Mouse (Mus musculus) G1E (cell line): ENCODE results near the gene Specc1l. TPM values are rescaled to one million over a fixed set of nuclear protein-coding genes. Genes with fewer than 3 reads are reported as not detected.

Source experiments
- ATAC-seq: 2 replicates; pipeline ENCODE4 v1.8.0; 2016; ENCODE audit warnings: mild to moderate bottlenecking; ENCODE audit not compliant: insufficient number of reproducible peaks, poor library complexity, low FRiP score, severe bottlenecking; ENCODE audit errors: extremely low read depth
- DNase-seq: peaks from one replicate; pipeline ENCODE4 v3.0.0; 2012; ENCODE audit warnings: low spot score
- H3K27me3 ChIP-seq: 2 replicates; pipeline ENCODE4 v1.6.1; 2012; ENCODE audit warnings: mild to moderate bottlenecking, low read length, inconsistent platforms; ENCODE audit not compliant: insufficient read depth
- H3K36me3 ChIP-seq: replicated peaks from 2 replicates; pipeline ENCODE3; 2012; ENCODE audit warnings: mild to moderate bottlenecking, inconsistent platforms
- H3K4me1 ChIP-seq: 2 replicates; pipeline ENCODE4 v1.6.1; 2012; ENCODE audit warnings: low read depth, low read length, inconsistent platforms, mixed read lengths; ENCODE audit not compliant: insufficient read depth
- H3K4me3 ChIP-seq: 2 replicates; pipeline ENCODE4 v1.5.1; 2012; ENCODE audit warnings: low read depth, mild to moderate bottlenecking, inconsistent platforms, low read length, moderate library complexity, mixed read lengths
- H3K9me3 ChIP-seq: replicated peaks from 2 replicates; pipeline ENCODE4 v1.6.1; 2012; ENCODE audit warnings: inconsistent platforms
- CTCF ChIP-seq: IDR thresholded peaks from 2 replicates; pipeline ENCODE4 v1.5.1; 2012; ENCODE audit warnings: low read depth, low read length, inconsistent platforms, mixed read lengths
- GATA1 ChIP-seq: IDR thresholded peaks from 2 replicates; pipeline ENCODE4 v1.6.1; 2012; ENCODE audit warnings: borderline replicate concordance, low read length, inconsistent platforms, mixed read lengths
- GATA2 ChIP-seq: IDR thresholded peaks from 2 replicates; pipeline ENCODE4 v1.6.1; 2012; ENCODE audit warnings: low read depth, low read length, inconsistent platforms, borderline replicate concordance
- POLR2AphosphoS5 ChIP-seq: IDR thresholded peaks from 2 replicates; pipeline ENCODE4 v1.6.1; 2012; ENCODE audit warnings: low read depth, low read length, inconsistent platforms; ENCODE audit not compliant: insufficient replicate concordance
- TAL1 ChIP-seq: conservative IDR thresholded peaks from 2 replicates; pipeline ENCODE4 v1.6.1; 2012; ENCODE audit warnings: low read depth, low read length, inconsistent platforms, mixed read lengths
- polyA plus RNA-seq: library from polyadenylated mRNA; stranded (reverse); fragments of >175 nt; gene quantifications from 2 replicates; pipeline ENCODE4 v1.2.3, GENCODE M21; 2012
- total RNA-seq, 2 experiments: library from RNA; stranded (forward) in 1 of 2; stranded (reverse) in 1 of 2; fragments of 200-1000 nt in 1 of 2; fragments of >200 nt in 1 of 2; fragmentation: Nextera tagmentation in 1 of 2; gene quantifications; 2 replicates each; pipeline ENCODE4 v1.2.3; 2014 to 2017

Specc1l gene
- total and polyA plus RNA-seq, 3 experiments: 6.6 to 31.1 (median 24.2) TPM

- no peaks in the 10 kb centered on the region for H3K4me1 ChIP-seq
- H3K4me3 ChIP-seq: no peak overlapping the region
- ATAC-seq (no peak), DNase-seq (no peak)
- TF ChIP-seq POLR2AphosphoS5 (no peak), GATA2 (no peak), TAL1 (no peak), GATA1 (no peak), CTCF (no peak)
- H3K27me3 ChIP-seq: no peaks in the 10 kb centered on the region
- peaks cover 73% of the 10 kb centered on the region for H3K36me3 ChIP-seq
- H3K9me3 ChIP-seq: no peaks in the 10 kb centered on the region
These were observed 28.8 kb downstream of the Specc1l start for GRCm38 (mm10) chr10:75240583-75241250.

GRCm38 (mm10) chr10:75245806-75246205 is 33.9 kb downstream of the Specc1l start:
- H3K27me3 ChIP-seq: no peaks in the 10 kb centered on the region
- ATAC-seq (no peak), DNase-seq (no peak)
- H3K9me3 ChIP-seq: no peaks in the 10 kb centered on the region
- H3K4me3 ChIP-seq: no peak overlapping the region
- H3K36me3 ChIP-seq: peaks cover 88% of the 10 kb centered on the region
- TF ChIP-seq GATA2 (no peak), CTCF (no peak)
- H3K4me1 ChIP-seq: no peaks in the 10 kb centered on the region

GRCm38 (mm10) chr10:75246331-75246730 is 34.5 kb downstream of the Specc1l start:
- no peak for ATAC-seq
- no peak for TF ChIP-seq GATA2
- TF ChIP-seq TAL1: no peak
- TF ChIP-seq POLR2AphosphoS5: no peak
- no peak for TF ChIP-seq CTCF
- H3K36me3 ChIP-seq: peaks cover 86% of the 10 kb centered on the region

GRCm38 (mm10) chr10:75251011-75251410 is 39.1 kb downstream of the Specc1l start:
- no peak for DNase-seq
- H3K36me3 ChIP-seq: peaks cover 62% of the 10 kb centered on the region

More at GRCm38 (mm10) chr10:75246331-75246730, 34.5 kb downstream of the Specc1l start:
- Histone ChIP-seq H3K9me3 (no peaks in the 10 kb centered on the region), H3K27me3 (no peaks in the 10 kb centered on the region), H3K4me3 (no peak overlapping the region), H3K4me1 (no peaks in the 10 kb centered on the region)
- no peak for DNase-seq

GRCm38 (mm10) chr10:75252301-75253022 is 40.6 kb downstream of the Specc1l start:
- TF ChIP-seq TAL1 (no peak), POLR2AphosphoS5 (no peak), GATA1 (no peak), GATA2 (no peak), CTCF (no peak)
- Histone ChIP-seq H3K4me1 (no peaks in the 10 kb centered on the region), H3K36me3 (peaks cover 55% of the 10 kb centered on the region), H3K4me3 (no peak overlapping the region), H3K9me3 (no peaks in the 10 kb centered on the region), H3K27me3 (no peaks in the 10 kb centered on the region)
- DNase-seq (no peak), ATAC-seq (no peak)

More at GRCm38 (mm10) chr10:75251011-75251410, 39.1 kb downstream of the Specc1l start:
- no peak for TF ChIP-seq GATA2
- no peak for TF ChIP-seq TAL1
- TF ChIP-seq POLR2AphosphoS5: no peak
- TF ChIP-seq CTCF: no peak
- no peak for TF ChIP-seq GATA1
- ATAC-seq: no peak
- Histone ChIP-seq H3K9me3 (no peaks in the 10 kb centered on the region), H3K4me3 (no peak overlapping the region), H3K4me1 (no peaks in the 10 kb centered on the region), H3K27me3 (no peaks in the 10 kb centered on the region)

GRCm38 (mm10) chr10:75255091-75255490 is 43.2 kb downstream of the Specc1l start:
- TF ChIP-seq GATA2: no peak
- no peak for TF ChIP-seq CTCF
- TF ChIP-seq GATA1: no peak
- no peak for TF ChIP-seq POLR2AphosphoS5
- TF ChIP-seq TAL1: no peak
- no peak overlapping the region for H3K4me3 ChIP-seq
- H3K27me3 ChIP-seq: no peaks in the 10 kb centered on the region
- ATAC-seq (no peak), DNase-seq (no peak)
- no peaks in the 10 kb centered on the region for H3K9me3 ChIP-seq
- peaks cover 3% of the 10 kb centered on the region; the same call in 1 of the 2 replicates for H3K4me1 ChIP-seq
- H3K36me3 ChIP-seq: peaks cover 51% of the 10 kb centered on the region
